Mouse (Mus musculus): ENCODE data around the gene Doc2g. TPM values are rescaled to one million over a fixed set of nuclear protein-coding genes. Genes with fewer than 3 reads are reported as not detected.
A peak's percentile ranks its signal among the peaks of the same experiment; 100 is the strongest.
"Not testable (repeated sequence)": the region's sequence is repeated elsewhere in the genome, so short reads cannot be mapped to it uniquely, and the experiment has no call there.

Gene Doc2g
- polyA plus RNA-seq, 1 experiment from 2014 or later = 3.8 TPM

DNA sequence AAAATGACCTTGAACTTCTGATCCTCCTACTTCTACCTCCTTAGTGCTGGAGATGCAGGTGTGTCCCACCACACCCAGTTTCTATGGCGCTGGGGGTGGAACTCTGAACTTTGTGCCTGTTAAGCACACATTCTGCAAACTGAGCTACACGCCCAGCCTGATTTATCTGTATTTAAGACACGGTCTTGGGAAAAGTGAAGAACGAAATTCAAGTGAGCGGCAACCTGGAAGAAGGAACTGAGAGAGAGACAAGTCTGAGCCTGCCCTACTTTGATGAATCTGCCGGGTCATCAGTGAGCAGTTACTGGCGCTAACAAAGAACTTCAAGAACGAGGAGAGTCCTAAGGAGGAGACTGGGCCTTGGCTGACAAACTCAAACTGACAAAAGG lies 43.7 kb downstream of the Doc2g start:
- Histone ChIP-seq H3K9ac (no peak overlapping the region), H3K4me1 (replicated peaks) (peaks cover 8% of the 10 kb centered on the region), H3K4me2 (replicated peaks) (peak overlapping the region; percentile 46; the same call in 1 of the 2 replicates), H3K9me3 (no peaks in the 10 kb centered on the region), H3K4me3 (replicated peaks) (no peak overlapping the region), H3K27ac (peak overlapping the region; percentile 88), H3K27me3 (replicated peaks) (no peaks in the 10 kb centered on the region), H3K36me3 (no peaks in the 10 kb centered on the region)
- ATAC-seq = peak; percentile 82
- 58% methylated on average over 8 of the region's 8 CpGs for WGBS

DNA sequence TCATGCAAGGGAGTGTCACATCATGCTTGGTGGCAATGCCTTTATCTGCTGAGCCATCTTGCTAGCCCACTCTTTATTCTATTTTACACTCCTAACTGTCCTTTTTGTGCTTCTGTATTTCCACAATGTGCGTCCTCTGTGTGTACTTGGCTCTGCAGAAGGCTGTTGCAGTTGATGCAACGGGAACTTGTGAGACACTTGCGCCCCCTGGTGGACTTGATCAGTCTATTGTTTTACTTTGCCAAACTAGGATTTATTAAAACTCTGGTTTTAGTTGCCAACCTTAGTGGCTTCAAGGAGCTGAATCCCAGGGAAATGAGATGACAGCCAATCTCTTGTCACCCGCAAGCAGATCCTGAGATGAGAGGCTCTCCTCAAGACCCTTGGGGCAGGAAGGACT lies 44.7 kb downstream of the Doc2g start:
- Histone ChIP-seq H3K9me3 (no peaks in the 10 kb centered on the region), H3K4me2 (replicated peaks) (no peak overlapping the region), H3K9ac (no peak overlapping the region), H3K27me3 (replicated peaks) (no peaks in the 10 kb centered on the region), H3K4me1 (replicated peaks) (peaks cover 8% of the 10 kb centered on the region), H3K36me3 (no peaks in the 10 kb centered on the region), H3K27ac (no peak overlapping the region), H3K4me3 (replicated peaks) (no peak overlapping the region)
- no peak for ATAC-seq
- 21% methylated on average over 4 of the region's 4 CpGs for WGBS

DNA sequence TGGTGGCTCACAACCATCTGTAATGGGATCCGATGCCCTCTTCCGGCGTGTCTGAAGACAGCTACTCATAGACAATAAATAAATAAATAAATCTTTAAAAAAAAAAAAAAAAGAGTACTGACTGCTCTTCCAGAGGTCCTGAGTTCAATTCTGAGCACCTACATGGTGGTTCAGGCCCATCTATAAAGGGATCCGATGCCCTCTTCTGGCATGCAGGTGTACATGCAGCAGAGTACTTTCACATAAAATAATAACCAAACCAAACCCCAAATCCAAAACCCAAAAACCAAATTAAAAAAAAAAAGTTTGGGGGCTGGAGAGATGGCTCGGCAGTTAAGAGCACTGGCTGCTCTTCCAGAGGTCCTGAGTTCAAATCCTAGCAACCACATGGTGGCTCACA lies 46.0 kb downstream of the Doc2g start:
- H3K4me1 ChIP-seq (replicated peaks); H3K4me2 ChIP-seq (replicated peaks); H3K27ac ChIP-seq; ATAC-seq; H3K27me3 ChIP-seq (replicated peaks); H3K9me3 ChIP-seq; H3K9ac ChIP-seq; H3K36me3 ChIP-seq; H3K4me3 ChIP-seq (replicated peaks): not testable (repeated sequence)
- 83% methylated on average over 5 of the region's 5 CpGs for WGBS

DNA sequence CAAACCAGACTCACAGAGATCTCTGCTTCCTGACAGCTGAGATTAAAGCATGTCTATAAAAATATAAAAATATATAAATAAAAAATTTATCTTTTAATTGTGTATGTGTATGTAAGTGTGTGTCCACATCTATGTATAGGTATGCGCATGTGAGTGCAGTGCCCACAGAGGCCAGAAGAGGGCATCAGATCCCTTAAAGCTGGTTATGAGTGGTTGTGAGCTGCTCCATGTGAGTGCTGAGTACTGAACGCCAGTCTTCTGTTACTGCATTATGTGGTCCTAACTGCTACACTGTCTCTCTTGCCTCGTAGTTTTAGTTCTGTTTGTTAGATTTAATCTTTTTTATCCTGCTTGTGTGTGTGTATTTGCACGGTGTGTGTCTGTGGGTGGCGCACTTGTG lies 47.9 kb downstream of the Doc2g start:
- Histone ChIP-seq H3K4me3 (replicated peaks) (no peak overlapping the region), H3K4me2 (replicated peaks) (no peak overlapping the region), H3K27me3 (replicated peaks) (no peaks in the 10 kb centered on the region), H3K4me1 (replicated peaks) (peaks cover 9% of the 10 kb centered on the region), H3K9ac (no peak overlapping the region), H3K9me3 (no peaks in the 10 kb centered on the region), H3K36me3 (no peaks in the 10 kb centered on the region), H3K27ac (no peak overlapping the region)
- ATAC-seq = no peak
- WGBS = 93% methylated on average over 5 of the region's 5 CpGs

DNA sequence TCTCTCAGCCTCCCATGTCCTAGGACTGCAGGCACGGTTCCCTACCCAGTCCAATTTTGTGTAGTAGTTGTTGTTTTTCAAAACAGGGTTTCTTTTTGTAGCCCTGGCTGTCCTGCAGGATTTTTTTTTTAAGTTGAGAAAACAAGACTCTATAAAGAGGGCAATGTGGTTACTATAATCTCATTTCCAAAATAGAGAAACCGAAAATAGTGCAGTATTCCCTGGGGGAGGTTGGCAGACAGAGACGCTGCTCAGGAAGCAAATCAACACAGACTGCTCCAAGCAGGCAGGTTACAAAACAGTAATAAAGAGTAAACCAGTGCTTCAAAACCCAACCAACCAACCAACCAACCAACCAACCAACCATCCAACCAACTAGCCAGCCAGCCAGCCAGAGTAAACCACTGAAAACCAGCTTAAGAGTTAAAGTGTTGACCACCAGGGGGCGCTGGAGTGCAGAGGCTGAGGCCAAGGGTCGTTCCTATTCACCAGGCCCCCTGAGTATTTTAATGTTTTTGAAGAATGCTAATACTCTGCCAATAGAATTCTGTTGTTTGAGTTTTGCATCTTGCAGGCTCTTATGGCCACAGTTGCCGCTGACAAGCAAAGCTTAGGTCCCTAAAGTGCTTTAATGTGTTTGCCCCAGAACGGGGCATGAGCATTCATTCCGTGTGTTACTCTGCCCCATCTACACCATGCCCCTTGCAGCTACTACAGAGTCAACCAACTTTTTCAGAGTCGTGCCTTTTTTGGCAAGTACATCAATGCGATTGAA lies 48.8 kb downstream of the Doc2g start:
- no peak overlapping the region for H3K4me2 ChIP-seq (replicated peaks)
- H3K9me3 ChIP-seq = no peaks in the 10 kb centered on the region
- no peak overlapping the region for H3K4me3 ChIP-seq (replicated peaks)
- ATAC-seq = no peak
- no peaks in the 10 kb centered on the region for H3K36me3 ChIP-seq
- WGBS = 51% methylated on average over 10 of the region's 10 CpGs
- H3K9ac ChIP-seq = no peak overlapping the region
- H3K27me3 ChIP-seq (replicated peaks) = no peaks in the 10 kb centered on the region
- peaks cover 10% of the 10 kb centered on the region for H3K4me1 ChIP-seq (replicated peaks)
- H3K27ac ChIP-seq = no peak overlapping the region

DNA sequence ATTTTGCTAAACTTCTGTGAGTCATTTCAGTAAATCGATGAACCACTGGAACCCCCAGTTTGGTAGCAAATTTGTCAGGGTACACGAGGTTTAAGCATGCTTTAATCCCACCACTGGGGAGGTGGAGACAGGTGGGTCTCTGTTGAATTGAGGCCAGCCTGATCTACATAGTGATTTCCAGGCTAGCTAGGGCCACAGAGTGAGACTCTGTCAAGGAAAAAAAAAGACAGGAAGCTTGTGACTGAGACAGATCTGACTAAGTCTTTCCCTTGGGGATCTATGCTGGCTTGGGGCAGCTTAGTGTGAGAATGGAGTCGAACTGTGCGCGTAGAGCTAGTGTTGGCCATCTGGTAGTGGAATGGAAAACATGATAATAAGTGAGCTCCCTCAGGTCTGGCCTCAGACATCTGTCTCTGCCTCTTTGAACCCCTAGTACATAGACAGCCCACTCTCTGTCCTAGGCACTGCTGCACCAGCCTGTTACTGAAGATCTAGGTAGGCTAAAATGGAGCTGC lies 49.5 kb downstream of the Doc2g start:
- H3K27ac ChIP-seq = no peak overlapping the region
- H3K9me3 ChIP-seq = no peaks in the 10 kb centered on the region
- H3K4me1 ChIP-seq (replicated peaks) = peaks cover 10% of the 10 kb centered on the region
- no peaks in the 10 kb centered on the region for H3K27me3 ChIP-seq (replicated peaks)
- no peak overlapping the region for H3K9ac ChIP-seq
- ATAC-seq = no peak
- no peak overlapping the region for H3K4me2 ChIP-seq (replicated peaks)
- no peak overlapping the region for H3K4me3 ChIP-seq (replicated peaks)
- 82% methylated on average over 5 of the region's 5 CpGs for WGBS
- H3K36me3 ChIP-seq = no peaks in the 10 kb centered on the region

DNA sequence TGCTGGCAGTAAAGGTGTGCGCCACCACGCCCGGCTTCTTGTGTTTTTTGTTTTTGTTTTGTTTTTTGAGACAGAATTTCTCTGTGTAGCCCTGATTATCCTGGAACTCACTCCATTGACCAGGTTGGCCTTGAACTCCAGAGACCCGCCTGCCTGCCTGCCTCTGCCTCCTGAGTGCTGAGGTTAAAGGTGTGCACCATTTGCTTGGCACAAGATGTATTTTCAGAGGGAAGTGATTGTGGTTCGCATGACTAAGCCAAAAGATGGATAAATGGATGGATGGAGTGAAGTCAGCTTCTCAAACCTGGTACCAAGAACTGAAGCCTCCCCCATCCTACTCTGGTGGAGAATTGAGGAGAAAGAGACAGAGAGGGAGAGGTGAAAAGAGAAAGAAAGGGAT lies 51.5 kb downstream of the Doc2g start:
- Histone ChIP-seq H3K4me2 (replicated peaks) (no peak overlapping the region), H3K27me3 (replicated peaks) (no peaks in the 10 kb centered on the region), H3K9ac (no peak overlapping the region), H3K4me1 (replicated peaks) (peaks cover 10% of the 10 kb centered on the region), H3K27ac (no peak overlapping the region), H3K36me3 (no peaks in the 10 kb centered on the region), H3K4me3 (replicated peaks) (no peak overlapping the region), H3K9me3 (no peaks in the 10 kb centered on the region)
- no peak for ATAC-seq
- WGBS = 84% methylated on average over 5 of the region's 5 CpGs

DNA sequence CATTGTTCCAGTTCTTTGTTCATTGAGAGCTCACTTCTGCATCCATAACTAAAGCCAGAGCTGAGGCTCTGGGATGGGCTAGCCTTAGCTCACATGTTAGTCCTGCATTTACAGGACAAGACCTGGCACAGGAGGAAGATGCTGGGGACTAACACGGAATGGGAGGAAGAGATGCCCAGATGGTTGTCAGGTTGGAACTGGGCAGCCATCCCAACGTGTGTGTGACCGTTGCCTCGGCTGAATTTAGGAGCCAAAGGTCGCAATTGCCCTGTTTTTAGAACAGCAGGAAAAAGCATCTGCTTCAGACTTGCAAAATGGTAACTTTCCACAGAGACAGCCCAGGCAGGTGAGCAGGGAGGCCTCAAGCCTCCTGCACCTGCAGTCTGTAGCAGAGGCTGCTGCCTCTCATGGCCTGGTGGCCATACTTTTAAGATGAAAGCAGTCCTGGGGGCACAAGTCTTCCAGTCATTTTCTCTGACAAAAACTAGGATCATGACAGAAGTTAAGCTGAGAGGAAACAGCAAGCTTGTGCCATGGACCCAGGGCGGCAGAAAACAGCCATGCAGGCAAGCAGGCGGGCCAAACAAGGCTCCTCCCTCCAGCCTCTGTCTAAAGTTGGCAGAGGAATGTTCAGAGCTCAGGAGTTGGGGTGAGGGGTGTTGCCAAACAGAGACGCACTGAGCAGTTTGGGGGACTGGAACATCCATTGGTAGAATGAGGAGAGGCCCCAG lies 52.3 kb downstream of the Doc2g start:
- Histone ChIP-seq H3K27ac (0 out of 2 replicates have a peak overlapping the region, but pooled peaks have one; percentile 38), H3K4me2 (replicated peaks) (no peak overlapping the region), H3K9ac (no peak overlapping the region), H3K27me3 (replicated peaks) (no peaks in the 10 kb centered on the region), H3K4me1 (replicated peaks) (peaks cover 10% of the 10 kb centered on the region), H3K36me3 (no peaks in the 10 kb centered on the region), H3K9me3 (no peaks in the 10 kb centered on the region), H3K4me3 (replicated peaks) (no peak overlapping the region)
- ATAC-seq = no peak
- WGBS = 63% methylated on average over 8 of the region's 8 CpGs

DNA sequence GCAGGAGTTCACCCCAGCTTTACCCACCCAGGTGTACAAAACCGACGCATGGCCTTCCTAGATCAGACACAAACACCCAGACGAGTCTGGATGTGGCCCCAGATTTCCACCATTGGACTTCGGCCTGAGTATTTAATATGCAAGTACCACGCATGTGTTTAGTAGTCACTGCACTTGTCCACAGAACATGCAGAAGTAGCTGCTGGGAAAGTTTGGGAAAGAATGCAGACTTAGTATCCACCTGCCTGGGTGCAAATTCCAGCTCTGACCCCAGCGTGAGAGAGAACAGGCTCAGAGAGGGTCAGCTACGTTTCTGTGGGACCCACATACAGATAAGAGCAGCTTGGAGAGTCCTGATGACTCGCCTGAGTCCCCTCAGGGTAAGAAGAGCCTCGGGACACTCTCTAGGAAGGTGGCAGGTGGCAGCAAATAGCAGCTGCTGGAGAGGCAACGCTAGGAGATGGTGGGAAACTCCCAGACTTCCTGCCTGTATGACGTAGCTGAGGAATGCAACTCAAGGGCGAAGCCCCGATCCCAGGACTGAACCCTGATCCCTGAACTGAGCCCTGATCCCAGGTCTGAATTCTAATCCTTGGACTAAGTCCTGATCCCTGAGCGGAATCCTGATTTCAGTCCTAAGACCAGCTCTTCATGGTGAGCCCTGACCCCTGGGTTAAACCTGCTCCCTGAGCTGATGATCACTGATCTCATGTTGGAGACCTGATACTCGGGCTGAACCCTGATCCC lies 53.0 kb downstream of the Doc2g start:
- WGBS = 42% methylated on average over 15 of the region's 15 CpGs
- Histone ChIP-seq H3K36me3 (no peaks in the 10 kb centered on the region), H3K4me3 (replicated peaks) (no peak overlapping the region), H3K4me2 (replicated peaks) (no peak overlapping the region), H3K4me1 (replicated peaks) (peaks cover 10% of the 10 kb centered on the region), H3K27me3 (replicated peaks) (no peaks in the 10 kb centered on the region), H3K27ac (peak overlapping the region; percentile 38; the same call in 1 of the 2 replicates), H3K9me3 (no peaks in the 10 kb centered on the region), H3K9ac (no peak overlapping the region)
- peak; percentile 36; the same call in 1 of the 2 replicates for ATAC-seq

Other genes with a start within 250 kb of the Doc2g start
- gene Kmt5b, start 235.9 kb upstream of the Doc2g start, polyA plus RNA-seq (2015; fragmentation: Nextera tagmentation; extraction: Ambion mirVana) = 21.8 and 22.0 TPM in 2 replicates
- gene Chka, start 151.5 kb upstream of the Doc2g start, polyA plus RNA-seq (2015; fragmentation: Nextera tagmentation; extraction: Ambion mirVana) = 63.3 and 68.5 TPM in 2 replicates
- gene Tcirg1, start 96.2 kb upstream of the Doc2g start, polyA plus RNA-seq (2015; fragmentation: Nextera tagmentation; extraction: Ambion mirVana) = 50.9 and 56.3 TPM in 2 replicates
- 342 and 413 TPM in 2 replicates for gene Ndufs8, start 90.5 kb upstream of the Doc2g start, polyA plus RNA-seq (2015; fragmentation: Nextera tagmentation; extraction: Ambion mirVana)
- gene Aldh3b1, start 73.5 kb upstream of the Doc2g start, polyA plus RNA-seq (2015; fragmentation: Nextera tagmentation; extraction: Ambion mirVana) = 2.3 and 2.4 TPM in 2 replicates
- 20.2 and 21.8 TPM in 2 replicates for gene Unc93b1, start 68.1 kb upstream of the Doc2g start, polyA plus RNA-seq (2015; fragmentation: Nextera tagmentation; extraction: Ambion mirVana)
- gene Aldh3b3, start 44.7 kb upstream of the Doc2g start, polyA plus RNA-seq (2015; fragmentation: Nextera tagmentation; extraction: Ambion mirVana) = not detected in 2 replicates
- 0.78 and 0.84 TPM in 2 replicates for gene Aldh3b2, start 31.0 kb upstream of the Doc2g start, polyA plus RNA-seq (2015; fragmentation: Nextera tagmentation; extraction: Ambion mirVana)
- gene Acy3, start 16.7 kb upstream of the Doc2g start, polyA plus RNA-seq (2015; fragmentation: Nextera tagmentation; extraction: Ambion mirVana) = 12.8 and 14.2 TPM in 2 replicates
- 0.35 and 0.38 TPM in 2 replicates for gene Tbx10, start 10.6 kb upstream of the Doc2g start, polyA plus RNA-seq (2015; fragmentation: Nextera tagmentation; extraction: Ambion mirVana)
- 33.8 and 35.9 TPM in 2 replicates for gene Nudt8, start 2.7 kb upstream of the Doc2g start, polyA plus RNA-seq (2015; fragmentation: Nextera tagmentation; extraction: Ambion mirVana)
- 2.1 and 2.6 TPM in 2 replicates for gene Gm49405, start 2.7 kb upstream of the Doc2g start, polyA plus RNA-seq (2015; fragmentation: Nextera tagmentation; extraction: Ambion mirVana)
- 241 and 274 TPM in 2 replicates for gene Ndufv1, start 9.5 kb downstream of the Doc2g start, polyA plus RNA-seq (2015; fragmentation: Nextera tagmentation; extraction: Ambion mirVana)
- gene Gstp1, start 34.7 kb downstream of the Doc2g start, polyA plus RNA-seq (2015; fragmentation: Nextera tagmentation; extraction: Ambion mirVana) = 973 and 1,014 TPM in 2 replicates
- 24.3 and 35.8 TPM in 2 replicates for gene Gstp2, start 42.7 kb downstream of the Doc2g start, polyA plus RNA-seq (2015; fragmentation: Nextera tagmentation; extraction: Ambion mirVana)
- 6.9 and 9.2 TPM in 2 replicates for gene Gstp3, start 56.3 kb downstream of the Doc2g start, polyA plus RNA-seq (2015; fragmentation: Nextera tagmentation; extraction: Ambion mirVana)
- gene Cabp2, start 78.3 kb downstream of the Doc2g start, polyA plus RNA-seq (2015; fragmentation: Nextera tagmentation; extraction: Ambion mirVana) = 1.7 and 2.8 TPM in 2 replicates
- 127 and 147 TPM in 2 replicates for gene Cdk2ap2, start 93.9 kb downstream of the Doc2g start, polyA plus RNA-seq (2015; fragmentation: Nextera tagmentation; extraction: Ambion mirVana)
- gene Pitpnm1, start 96.7 kb downstream of the Doc2g start, polyA plus RNA-seq (2015; fragmentation: Nextera tagmentation; extraction: Ambion mirVana) = 13.8 and 20.9 TPM in 2 replicates
- 75.0 and 80.7 TPM in 2 replicates for gene Aip, start 122.5 kb downstream of the Doc2g start, polyA plus RNA-seq (2015; fragmentation: Nextera tagmentation; extraction: Ambion mirVana)
- gene Gpr152, start 136.5 kb downstream of the Doc2g start, polyA plus RNA-seq (2015; fragmentation: Nextera tagmentation; extraction: Ambion mirVana) = not detected in 2 replicates
- gene Cabp4, start 140.7 kb downstream of the Doc2g start, polyA plus RNA-seq (2015; fragmentation: Nextera tagmentation; extraction: Ambion mirVana) = 0.09 and 0.19 TPM in 2 replicates
- 207 and 214 TPM in 2 replicates for gene Coro1b, start 145.3 kb downstream of the Doc2g start, polyA plus RNA-seq (2015; fragmentation: Nextera tagmentation; extraction: Ambion mirVana)
- gene Ptprcap, start 150.3 kb downstream of the Doc2g start, polyA plus RNA-seq (2015; fragmentation: Nextera tagmentation; extraction: Ambion mirVana) = 3.9 and 5.4 TPM in 2 replicates
- gene Rps6kb2, start 160.0 kb downstream of the Doc2g start, polyA plus RNA-seq (2015; fragmentation: Nextera tagmentation; extraction: Ambion mirVana) = 40.7 and 41.9 TPM in 2 replicates
- gene Carns1, start 172.2 kb downstream of the Doc2g start, polyA plus RNA-seq (2015; fragmentation: Nextera tagmentation; extraction: Ambion mirVana) = 1.7 and 2.0 TPM in 2 replicates
- gene Tbc1d10c, start 188.0 kb downstream of the Doc2g start, polyA plus RNA-seq (2015; fragmentation: Nextera tagmentation; extraction: Ambion mirVana) = 3.5 TPM in 2 replicates
- 757 and 779 TPM in 2 replicates for gene Ppp1ca, start 188.8 kb downstream of the Doc2g start, polyA plus RNA-seq (2015; fragmentation: Nextera tagmentation; extraction: Ambion mirVana)
- 29.3 and 30.5 TPM in 2 replicates for gene Rad9a, start 198.3 kb downstream of the Doc2g start, polyA plus RNA-seq (2015; fragmentation: Nextera tagmentation; extraction: Ambion mirVana)
- 5.7 and 5.9 TPM in 2 replicates for gene Clcf1, start 210.9 kb downstream of the Doc2g start, polyA plus RNA-seq (2015; fragmentation: Nextera tagmentation; extraction: Ambion mirVana)
- gene AC109138.7, start 211.0 kb downstream of the Doc2g start, polyA plus RNA-seq (2015; fragmentation: Nextera tagmentation; extraction: Ambion mirVana) = not detected in 2 replicates
- 35.0 and 40.8 TPM in 2 replicates for gene Pold4, start 228.6 kb downstream of the Doc2g start, polyA plus RNA-seq (2015; fragmentation: Nextera tagmentation; extraction: Ambion mirVana)

Data from intestine, embryonic 15.5 days (tissue).